Mouse (Mus musculus) hindbrain, embryonic 13.5 days (tissue): ENCODE results near the gene Rrbp1. TPM values are rescaled to one million over a fixed set of nuclear protein-coding genes. Genes with fewer than 3 reads are reported as not detected.

Source experiments
- ATAC-seq: fragments of 200-750 bp; cut with Nextera tagmentation; 2 replicates; pipeline ENCODE4 v1.8.0; 2017; ENCODE audit warnings: moderate TSS enrichment; ENCODE audit not compliant: low FRiP score
- H3K27ac ChIP-seq: fragments of 300-500 bp; sonication (generic); 2 replicates; pipeline ENCODE4 v1.5.1; 2015; ENCODE audit warnings: inconsistent platforms, mild to moderate bottlenecking, moderate library complexity
- H3K27me3 ChIP-seq: fragments of 300-500 bp; sonication (generic); 2 replicates; pipeline ENCODE4 v1.6.1; 2015; ENCODE audit warnings: mild to moderate bottlenecking, inconsistent platforms
- H3K36me3 ChIP-seq: fragments of 300-500 bp; sonication (generic); 2 replicates; pipeline ENCODE4 v1.6.1; 2015; ENCODE audit warnings: mild to moderate bottlenecking, inconsistent platforms
- H3K4me1 ChIP-seq: fragments of 300-500 bp; sonication (generic); replicated peaks from 2 replicates; pipeline ENCODE4 v1.6.1; 2015; ENCODE audit warnings: inconsistent platforms
- H3K4me2 ChIP-seq: fragments of 300-500 bp; sonication (generic); 2 replicates; pipeline ENCODE4 v1.6.1; 2015; ENCODE audit warnings: inconsistent platforms, mild to moderate bottlenecking, moderate library complexity
- H3K4me3 ChIP-seq: fragments of 300-500 bp; sonication (generic); 2 replicates; pipeline ENCODE4 v1.5.1; 2015; ENCODE audit warnings: mild to moderate bottlenecking, inconsistent platforms
- H3K9ac ChIP-seq: fragments of 300-500 bp; sonication (generic); 2 replicates; pipeline ENCODE4 v1.6.1; 2015; ENCODE audit warnings: mild to moderate bottlenecking, inconsistent platforms
- H3K9me3 ChIP-seq: fragments of 300-500 bp; sonication (generic); 2 replicates; pipeline ENCODE4 v1.6.1; 2016; ENCODE audit warnings: inconsistent platforms
- whole genome bisulfite sequencing: fragments of 180-500 bp; shearing (Covaris S2); methylation state at CpG from one replicate; pipeline ENCODE4 v1.1.7; 2015; 5-methylcytosine and 5-hydroxymethylcytosine counted together
- polyA plus RNA-seq: library from polyadenylated mRNA; unstranded; fragments of >200 nt; fragmentation: Nextera tagmentation; extraction: Ambion mirVana; gene quantifications from 2 replicates; pipeline ENCODE4 v1.2.1, GENCODE M21; 2015

Rrbp1 gene
- 37.3 and 40.0 TPM in 2 replicates for polyA plus RNA-seq

GRCm38 (mm10) chr2:144011080-144011551 lies at the start of gene Rrbp1:
Rrbp1 (minus strand) TSS chr2:144011263.
- Histone ChIP-seq H3K27ac (peak within 1 kb of the TSS; percentile 90), H3K9me3 (no peaks in the 10 kb centered on the region), H3K36me3 (no peaks in the 10 kb centered on the region), H3K4me1 (peaks cover 32% of the 10 kb centered on the region), H3K27me3 (no peaks in the 10 kb centered on the region), H3K4me3 (peak within 1 kb of the TSS; percentile 90), H3K4me2 (peak within 1 kb of the TSS; percentile 62), H3K9ac (peak within 1 kb of the TSS; percentile 85)
- WGBS, result 0% methylated on average over 40 of the region's 53 CpGs
- peak; percentile 99 for ATAC-seq

GRCm38 (mm10) chr2:144057735-144058134 lies 46.7 kb upstream of the Rrbp1 start:
- H3K27me3 ChIP-seq, result no peaks in the 10 kb centered on the region
- H3K4me3 ChIP-seq, result no peak overlapping the region
- no peaks in the 10 kb centered on the region for H3K36me3 ChIP-seq
- no peaks in the 10 kb centered on the region for H3K9me3 ChIP-seq
- WGBS, result 70% methylated on average over 2 of the region's 2 CpGs
- no peak overlapping the region for H3K9ac ChIP-seq
- H3K4me2 ChIP-seq, result no peak overlapping the region
- no peaks in the 10 kb centered on the region for H3K4me1 ChIP-seq
- H3K27ac ChIP-seq, result no peak overlapping the region
- no peak for ATAC-seq

- Histone ChIP-seq H3K27ac (no peak overlapping the region), H3K4me3 (no peak overlapping the region), H3K9ac (no peak overlapping the region), H3K4me2 (no peak overlapping the region), H3K9me3 (no peaks in the 10 kb centered on the region), H3K27me3 (no peaks in the 10 kb centered on the region), H3K4me1 (no peaks in the 10 kb centered on the region), H3K36me3 (no peaks in the 10 kb centered on the region)
- ATAC-seq, result 0 out of 2 replicates have a peak, but pooled peaks have one; percentile 36
- WGBS, result 91% methylated on average over 8 of the region's 8 CpGs
Measured at GRCm38 (mm10) chr2:144052410-144053065, 41.5 kb upstream of the Rrbp1 start.

- Histone ChIP-seq H3K9ac (no peak overlapping the region), H3K27ac (no peak overlapping the region), H3K36me3 (no peaks in the 10 kb centered on the region), H3K27me3 (no peaks in the 10 kb centered on the region), H3K4me2 (no peak overlapping the region), H3K4me3 (no peak overlapping the region), H3K4me1 (0 out of 2 replicates have a peak, but pooled peaks cover 7% of the 10 kb centered on the region), H3K9me3 (no peaks in the 10 kb centered on the region)
- no peak for ATAC-seq
- WGBS, result 96% methylated on average over 6 of the region's 6 CpGs
Measured at GRCm38 (mm10) chr2:144050861-144051260, 39.8 kb upstream of the Rrbp1 start.

- WGBS, result 87% methylated on average over 8 of the region's 8 CpGs
- 0 out of 2 replicates have a peak, but pooled peaks cover 7% of the 10 kb centered on the region for H3K4me1 ChIP-seq
- no peak for ATAC-seq
Measured at GRCm38 (mm10) chr2:144050146-144050680, 39.1 kb upstream of the Rrbp1 start.

GRCm38 (mm10) chr2:144046916-144047315 lies 35.9 kb upstream of the Rrbp1 start:
- no peak overlapping the region for H3K4me3 ChIP-seq
- H3K4me2 ChIP-seq, result no peak overlapping the region
- 0 out of 2 replicates have a peak, but pooled peaks cover 7% of the 10 kb centered on the region for H3K4me1 ChIP-seq
- H3K9me3 ChIP-seq, result peaks cover 7% of the 10 kb centered on the region; the same call in 1 of the 2 replicates
- 79% methylated on average over 11 of the region's 11 CpGs for WGBS
- no peak overlapping the region for H3K27ac ChIP-seq
- H3K36me3 ChIP-seq, result no peaks in the 10 kb centered on the region
- ATAC-seq, result no peak
- no peak overlapping the region for H3K9ac ChIP-seq
- no peaks in the 10 kb centered on the region for H3K27me3 ChIP-seq

More at GRCm38 (mm10) chr2:144050146-144050680, 39.1 kb upstream of the Rrbp1 start:
- no peaks in the 10 kb centered on the region for H3K27me3 ChIP-seq
- no peaks in the 10 kb centered on the region for H3K9me3 ChIP-seq
- no peak overlapping the region for H3K4me3 ChIP-seq
- H3K9ac ChIP-seq, result no peak overlapping the region
- no peak overlapping the region for H3K27ac ChIP-seq
- H3K36me3 ChIP-seq, result no peaks in the 10 kb centered on the region
- H3K4me2 ChIP-seq, result no peak overlapping the region

- Histone ChIP-seq H3K27me3 (no peaks in the 10 kb centered on the region), H3K4me2 (no peak overlapping the region), H3K4me1 (0 out of 2 replicates have a peak, but pooled peaks cover 7% of the 10 kb centered on the region), H3K36me3 (no peaks in the 10 kb centered on the region), H3K9me3 (peaks cover 7% of the 10 kb centered on the region; the same call in 1 of the 2 replicates), H3K27ac (no peak overlapping the region), H3K4me3 (no peak overlapping the region), H3K9ac (no peak overlapping the region)
- no peak for ATAC-seq
- WGBS, result 74% methylated on average over 5 of the region's 5 CpGs
Measured at GRCm38 (mm10) chr2:144045756-144046560, 34.9 kb upstream of the Rrbp1 start.

GRCm38 (mm10) chr2:144044726-144045125 lies 33.7 kb upstream of the Rrbp1 start:
- Histone ChIP-seq H3K4me2 (no peak overlapping the region), H3K9ac (no peak overlapping the region), H3K9me3 (peaks cover 7% of the 10 kb centered on the region; the same call in 1 of the 2 replicates), H3K27me3 (no peaks in the 10 kb centered on the region), H3K27ac (no peak overlapping the region), H3K4me3 (no peak overlapping the region), H3K36me3 (no peaks in the 10 kb centered on the region), H3K4me1 (0 out of 2 replicates have a peak, but pooled peaks cover 7% of the 10 kb centered on the region)
- ATAC-seq, result no peak
- 76% methylated on average over 6 of the region's 6 CpGs for WGBS

GRCm38 (mm10) chr2:144032664-144033063 lies 21.6 kb upstream of the Rrbp1 start, which contains the start of gene Banf2:
Banf2 (plus strand) TSS chr2:144033059.
- H3K9me3 ChIP-seq, result no peaks in the 10 kb centered on the region
- no peak for ATAC-seq
- H3K4me1 ChIP-seq, result no peaks in the 10 kb centered on the region
- WGBS, result 92% methylated on average over 2 of the region's 2 CpGs
- H3K4me3 ChIP-seq, result no peak within 1 kb of the TSS
- no peak within 1 kb of the TSS for H3K27ac ChIP-seq
- no peaks in the 10 kb centered on the region for H3K36me3 ChIP-seq
- no peaks in the 10 kb centered on the region for H3K27me3 ChIP-seq
- H3K9ac ChIP-seq, result no peak within 1 kb of the TSS
- no peak within 1 kb of the TSS for H3K4me2 ChIP-seq

GRCm38 (mm10) chr2:144030791-144031190 lies 19.7 kb upstream of the Rrbp1 start:
- no peaks in the 10 kb centered on the region for H3K36me3 ChIP-seq
- no peaks in the 10 kb centered on the region for H3K9me3 ChIP-seq
- no peak overlapping the region for H3K9ac ChIP-seq
- WGBS, result 94% methylated on average over 7 of the region's 7 CpGs
- H3K27ac ChIP-seq, result no peak overlapping the region
- no peak overlapping the region for H3K4me2 ChIP-seq
- ATAC-seq, result no peak
- H3K27me3 ChIP-seq, result no peaks in the 10 kb centered on the region
- no peaks in the 10 kb centered on the region for H3K4me1 ChIP-seq
- no peak overlapping the region for H3K4me3 ChIP-seq

GRCm38 (mm10) chr2:144026456-144026855 lies 15.4 kb upstream of the Rrbp1 start:
- Histone ChIP-seq H3K9me3 (no peaks in the 10 kb centered on the region), H3K9ac (no peak overlapping the region), H3K4me2 (no peak overlapping the region), H3K27me3 (no peaks in the 10 kb centered on the region), H3K4me1 (no peaks in the 10 kb centered on the region), H3K36me3 (no peaks in the 10 kb centered on the region), H3K27ac (no peak overlapping the region), H3K4me3 (no peak overlapping the region)
- ATAC-seq, result no peak
- 86% methylated on average over 4 of the region's 4 CpGs for WGBS

GRCm38 (mm10) chr2:144025361-144025760 lies 14.3 kb upstream of the Rrbp1 start:
- Histone ChIP-seq H3K9ac (no peak overlapping the region), H3K4me2 (no peak overlapping the region), H3K27me3 (0 out of 2 replicates have a peak, but pooled peaks cover 2% of the 10 kb centered on the region), H3K36me3 (no peaks in the 10 kb centered on the region), H3K9me3 (no peaks in the 10 kb centered on the region), H3K4me1 (no peaks in the 10 kb centered on the region), H3K4me3 (no peak overlapping the region), H3K27ac (no peak overlapping the region)
- ATAC-seq, result no peak
- 94% methylated on average over 9 of the region's 9 CpGs for WGBS
